Mouse (Mus musculus): ENCODE results near the gene Hdac1.

DNA sequence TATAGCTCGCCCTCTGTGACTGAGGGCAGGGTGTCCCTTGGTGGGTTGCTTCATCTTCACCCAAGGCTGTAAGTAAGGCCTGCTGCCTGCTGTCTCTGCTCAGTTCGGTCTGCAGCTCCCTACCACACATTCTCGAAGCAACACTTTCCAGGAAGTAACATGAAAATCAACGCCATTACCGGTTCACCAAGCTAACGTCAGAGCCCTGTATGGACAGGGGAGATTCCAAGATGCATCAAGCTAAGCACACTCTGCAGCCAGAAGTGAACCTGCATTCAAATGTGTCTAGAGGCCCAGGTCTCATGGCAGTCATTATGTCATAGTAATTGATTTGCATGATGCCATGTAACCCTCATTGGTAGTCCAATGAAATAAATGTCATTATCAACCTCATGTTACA lies 27.5 kb upstream of the Hdac1 start:
- TF ChIP-seq CTCF (IDR thresholded peaks at IDR 0.05; ENCODE audit: control insufficient read depth, insufficient read depth, insufficient read length) (no peak), MYOG (IDR thresholded peaks at IDR 0.05; ENCODE audit: control insufficient read depth, extremely low read depth, insufficient read length) (no peak)
